Mouse (Mus musculus) ZHBTc4 (cell line): ENCODE measurements at regions not wholly inside any gene's neighbourhood (a gene's known extent, or its start where the extent isn't known, plus 50 kb on each side); places are given as distances from the start of the nearest gene placed in this dataset.

Experiments used
- DNase-seq: peaks from one replicate; pipeline ENCODE4 v3.0.0-alpha.2; 2011; ENCODE audit warnings: low read depth, low spot score

- no peak for DNase-seq
Measured at GRCm38 (mm10) chr1:148901319-148902033, 1059.6 kb downstream of the Pla2g4a start.

DNA sequence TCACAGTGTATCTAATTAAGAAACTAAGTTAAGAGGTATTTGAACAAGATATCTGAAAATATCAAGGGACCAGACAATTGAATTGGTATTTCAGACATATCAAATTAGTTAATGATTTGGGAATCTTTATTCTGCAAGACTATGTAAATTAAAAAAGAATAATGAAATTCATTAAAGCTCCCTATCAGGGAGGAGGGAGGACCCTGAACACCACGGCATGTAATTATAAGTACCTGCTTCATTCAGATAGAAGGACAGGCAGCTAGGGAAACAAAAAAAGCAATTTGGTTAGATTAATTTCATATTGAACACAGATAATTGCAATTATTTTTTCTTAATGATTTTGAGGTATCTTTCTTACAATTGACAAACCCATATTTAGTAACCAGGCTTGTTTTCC is 1090.3 kb downstream of the Pla2g4a start:
- no peak for DNase-seq

DNA sequence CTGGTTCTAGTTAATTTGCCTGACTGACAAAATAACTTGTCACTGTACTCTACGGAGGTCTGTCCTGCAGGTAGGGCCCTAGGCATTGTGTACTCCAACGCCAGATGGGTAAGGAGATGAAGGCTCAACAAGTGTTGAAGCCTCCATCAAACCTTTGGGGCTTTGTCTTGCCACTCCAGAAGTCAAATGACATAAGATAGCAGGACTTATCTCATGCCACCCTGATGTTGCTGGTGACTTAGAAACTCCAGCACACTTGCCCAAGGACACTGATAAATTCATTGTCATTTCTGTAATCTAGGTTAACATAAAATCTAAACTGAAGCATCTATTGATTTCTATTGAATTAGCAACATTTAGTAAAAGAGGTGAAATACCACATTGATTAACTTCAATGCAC is 1097.5 kb downstream of the Pla2g4a start:
- DNase-seq: no peak

GRCm38 (mm10) chr1:148852990-148853389 is 1108.1 kb downstream of the Pla2g4a start:
- DNase-seq: no peak

DNA sequence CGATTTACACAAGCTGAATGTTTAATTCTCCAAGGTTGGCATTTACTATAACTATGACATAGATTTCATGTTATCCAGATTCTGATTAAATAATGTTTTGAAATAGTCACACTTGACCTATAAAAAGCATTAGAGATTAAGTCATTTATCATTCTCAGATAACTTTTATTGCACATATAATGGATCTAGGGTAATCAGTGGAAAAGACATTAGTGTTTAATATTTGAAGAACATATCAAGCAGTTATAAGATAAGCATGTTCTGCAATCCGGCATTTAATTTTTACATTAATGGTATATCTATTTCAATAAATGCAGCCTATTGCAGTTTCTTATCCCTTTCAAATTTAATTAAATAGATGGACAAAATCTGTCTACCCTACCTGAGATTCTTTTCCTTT is 1114.5 kb downstream of the Pla2g4a start:
- DNase-seq: no peak

GRCm38 (mm10) chr1:148823146-148823545 is 1137.9 kb downstream of the Pla2g4a start:
- peak; percentile 64 for DNase-seq

DNA sequence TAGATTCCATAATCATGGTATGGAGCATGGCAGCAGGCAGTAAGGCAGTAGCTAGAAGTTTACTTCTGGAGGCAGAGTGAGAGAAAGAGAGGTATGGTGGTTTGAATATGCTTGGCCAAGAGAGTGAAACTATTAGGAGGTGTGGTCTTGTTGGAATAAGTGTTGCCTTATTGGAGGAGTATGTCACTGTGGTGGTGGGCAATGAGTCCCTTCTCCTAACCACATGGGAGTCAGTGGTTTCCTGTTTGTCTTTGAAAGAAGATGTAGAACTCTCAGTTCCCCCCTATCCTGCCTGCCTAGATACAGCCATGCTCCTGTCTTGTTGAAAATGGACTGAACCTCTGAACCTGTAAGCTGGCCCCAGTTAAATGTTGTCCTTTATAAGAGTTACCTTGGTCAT is 1152.4 kb downstream of the Pla2g4a start:
- no peak for DNase-seq

DNA sequence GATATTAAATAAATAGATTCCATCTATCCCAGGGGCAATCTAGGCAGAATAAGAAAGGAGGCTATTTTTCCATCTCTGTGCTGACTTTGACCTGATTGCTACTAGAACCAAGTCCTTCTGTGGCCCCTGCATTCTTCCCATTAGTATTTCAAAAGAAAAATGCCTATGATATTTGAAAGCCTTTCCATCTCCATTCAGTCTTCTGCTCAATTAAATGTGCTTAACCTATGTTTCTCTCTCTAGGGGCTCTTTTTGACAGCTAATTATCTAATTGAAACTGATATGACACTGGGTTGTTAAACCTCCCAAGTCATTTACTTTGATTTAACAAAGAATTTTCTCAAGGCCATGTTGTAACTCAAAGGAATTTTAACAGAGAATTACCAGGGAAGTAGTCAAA is 1164.0 kb downstream of the Pla2g4a start:
- DNase-seq: no peak

GRCm38 (mm10) chr1:148750806-148751205 is 1210.3 kb downstream of the Pla2g4a start:
- DNase-seq: no peak

- no peak for DNase-seq
Measured at GRCm38 (mm10) chr1:148722106-148722505, 1239.0 kb downstream of the Pla2g4a start.

- DNase-seq: no peak
Measured at GRCm38 (mm10) chr1:148721409-148721808, 1239.7 kb downstream of the Pla2g4a start.

DNA sequence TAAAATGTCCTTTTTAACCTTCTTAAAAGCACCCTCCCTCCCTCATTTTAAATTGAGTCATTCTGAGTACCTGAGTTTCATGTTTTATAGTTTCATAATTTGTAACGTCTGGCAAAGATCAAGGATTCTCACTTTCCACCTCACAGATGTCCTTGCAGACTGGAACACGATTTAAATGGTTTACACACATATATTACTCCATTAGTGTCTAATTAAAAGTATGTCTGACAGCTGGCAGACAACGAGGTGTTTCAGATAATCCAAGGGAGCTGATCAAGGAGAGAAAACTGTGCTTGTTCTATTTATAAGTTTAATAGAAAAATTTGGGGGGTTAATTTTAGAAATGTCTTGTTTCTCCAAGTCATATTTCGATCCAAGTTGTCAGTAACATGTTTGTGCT is 1240.1 kb downstream of the Pla2g4a start:
- no peak for DNase-seq

DNA sequence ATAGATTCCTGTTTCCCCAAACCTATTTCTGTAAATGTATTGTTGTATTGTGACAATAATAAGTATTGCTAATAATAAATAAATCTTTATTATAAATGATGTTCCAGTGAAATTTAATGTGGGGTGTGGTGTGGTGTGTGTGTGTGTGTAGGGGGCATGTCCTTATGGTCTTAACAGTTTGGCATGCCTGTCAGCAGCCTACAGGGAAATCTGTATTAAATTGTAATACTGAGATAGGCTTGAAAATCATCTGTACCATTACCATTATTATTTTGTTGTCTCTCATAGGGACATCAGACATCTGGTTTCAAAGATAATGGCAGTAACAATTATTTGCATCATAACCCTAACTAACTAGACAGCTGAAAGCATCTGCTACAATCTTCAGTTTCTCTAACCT is 1253.0 kb downstream of the Pla2g4a start:
- DNase-seq: no peak

GRCm38 (mm10) chr1:148707657-148708056 is 1253.4 kb downstream of the Pla2g4a start:
- DNase-seq: no peak

GRCm38 (mm10) chr1:148706271-148706807 is 1254.8 kb downstream of the Pla2g4a start:
- DNase-seq: no peak

DNA sequence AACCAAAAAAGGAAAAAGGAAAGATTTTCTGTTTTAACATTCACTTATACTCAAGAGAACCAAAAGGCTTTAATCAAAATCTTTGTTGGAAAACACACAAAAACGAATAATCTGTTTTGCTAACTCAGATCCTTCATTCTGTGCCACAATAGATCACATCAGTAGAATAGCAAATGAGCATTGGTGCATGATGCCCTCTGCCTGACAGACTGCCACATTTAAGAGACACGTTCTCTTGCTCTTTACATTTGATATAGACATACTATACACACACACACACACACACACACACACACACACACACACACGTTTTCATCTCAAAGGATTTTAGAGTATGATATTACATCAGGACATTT is 1260.5 kb downstream of the Pla2g4a start:
- DNase-seq: no peak

DNA sequence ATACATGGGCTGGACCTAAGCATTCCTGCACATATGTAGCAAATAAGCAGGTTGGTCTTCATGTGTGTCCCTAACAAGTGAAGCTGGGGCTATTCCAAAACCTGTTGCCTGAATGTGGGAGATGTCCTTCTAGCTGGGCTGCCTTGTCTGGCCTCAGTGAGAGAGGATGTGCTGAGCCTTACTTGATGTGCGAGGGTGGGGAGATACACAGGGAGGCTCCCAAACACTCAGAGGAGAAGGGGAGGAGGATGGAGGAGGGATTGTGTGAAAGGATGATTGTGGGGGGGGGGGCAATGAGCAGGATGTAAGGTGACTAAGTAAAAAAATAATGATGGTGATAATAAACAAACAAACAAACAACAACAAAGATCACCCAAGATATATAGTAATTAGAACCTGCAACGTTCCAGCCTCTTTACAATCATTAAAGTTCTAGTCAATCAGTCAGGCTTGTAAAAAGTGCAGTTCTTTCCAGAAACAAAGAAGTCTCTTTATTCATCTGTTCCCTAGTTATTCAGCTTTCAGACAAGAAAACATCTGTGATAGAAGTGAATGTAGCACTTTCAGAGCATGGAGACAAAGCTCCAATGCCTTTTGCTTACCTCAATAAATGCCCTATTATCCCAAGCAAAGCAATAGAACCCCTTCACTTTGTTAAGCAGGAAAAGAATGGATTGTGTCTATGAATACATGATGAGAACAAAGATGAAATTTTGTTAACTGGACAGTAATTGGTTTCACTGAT is 1261.1 kb downstream of the Pla2g4a start:
- no peak for DNase-seq

DNA sequence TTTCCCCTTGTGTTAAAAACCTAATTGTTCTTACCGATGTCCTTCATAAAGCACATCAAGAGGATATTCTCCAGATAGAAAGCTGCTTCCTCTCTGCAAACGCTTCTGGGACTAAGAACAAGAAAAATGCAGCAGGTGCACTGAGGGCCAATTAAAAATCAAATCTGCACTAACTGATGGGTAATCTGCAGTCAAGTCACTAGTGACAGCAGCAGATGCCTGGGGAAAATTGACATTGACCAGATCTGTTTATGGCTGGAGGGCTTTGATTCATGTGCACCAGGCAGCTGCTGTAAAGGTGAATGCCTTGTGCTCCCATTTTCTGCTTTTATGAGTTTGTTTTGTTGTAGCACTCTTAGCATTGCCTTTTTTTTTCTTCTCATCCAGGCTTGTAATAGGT is 1271.0 kb downstream of the Pla2g4a start:
- no peak for DNase-seq

DNA sequence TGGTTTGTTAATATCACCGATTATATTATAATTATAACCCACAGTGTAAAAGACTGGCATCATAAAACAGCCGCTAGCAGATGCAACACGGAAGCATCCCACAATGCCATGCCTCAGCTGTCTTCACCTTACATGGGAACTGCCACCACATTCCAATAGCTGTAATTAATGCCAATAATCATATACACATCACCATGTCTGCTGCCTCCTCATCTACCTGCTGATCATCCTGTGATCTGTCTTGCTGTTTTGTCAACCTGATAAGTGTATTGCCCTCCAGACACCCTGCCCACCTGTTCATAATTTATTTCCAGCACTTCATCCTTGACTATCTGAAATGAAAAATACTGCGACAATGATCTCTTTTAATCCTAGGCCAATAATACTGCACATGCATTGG is 1271.5 kb downstream of the Pla2g4a start:
- no peak for DNase-seq

DNA sequence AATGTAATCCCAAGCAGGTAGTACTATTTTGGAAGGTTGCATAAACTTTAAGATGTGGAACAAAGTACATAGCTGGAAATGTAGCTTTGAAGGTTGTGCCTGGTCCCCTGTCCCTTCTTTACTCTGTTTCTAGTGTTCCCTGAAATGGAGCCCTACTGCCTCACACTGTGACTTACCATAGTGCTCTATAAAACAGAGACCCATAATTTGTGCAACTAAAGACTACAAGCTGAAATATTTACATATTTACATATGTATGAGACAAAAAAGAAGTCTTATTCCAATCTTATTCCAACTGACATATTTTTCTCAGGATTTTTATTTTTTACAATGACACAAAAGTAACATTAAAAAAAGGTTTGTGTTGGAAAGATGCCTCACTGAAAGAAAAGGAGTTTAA is 1285.6 kb downstream of the Pla2g4a start:
- DNase-seq: no peak

DNA sequence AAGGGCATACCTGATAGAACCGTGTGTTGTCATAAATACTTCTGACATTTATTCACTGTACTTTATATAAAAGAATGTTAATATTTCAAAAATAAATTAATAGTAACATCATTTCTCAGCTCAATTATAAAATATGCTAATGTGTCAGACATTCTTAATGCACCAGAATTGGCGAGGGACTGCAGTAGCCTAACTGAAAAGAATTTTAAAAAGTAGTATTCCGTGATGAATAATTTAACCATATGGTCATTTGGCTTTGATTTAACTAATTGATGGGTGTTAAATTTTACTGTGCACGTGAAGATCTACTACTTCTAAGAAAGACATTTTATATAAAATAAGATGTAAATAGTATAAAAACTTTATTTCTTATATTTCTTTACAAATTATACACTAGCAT is 1296.7 kb downstream of the Pla2g4a start:
- DNase-seq: no peak

- no peak for DNase-seq
Measured at GRCm38 (mm10) chr1:148656990-148657389, 1304.1 kb downstream of the Pla2g4a start.
